Mouse (Mus musculus): Measurements from ENCODE around the gene Plscr1.

GRCm38 (mm10) chr9:92207307-92207706 is 42.2 kb upstream of the Plscr1 start:
- TF ChIP-seq CTCF (IDR thresholded peaks at IDR 0.05; ENCODE audit: borderline replicate concordance, extremely low read depth, insufficient read depth, insufficient read length) (no peak), POLR2A (IDR thresholded peaks at IDR 0.05; ENCODE audit: borderline replicate concordance, extremely low read depth, insufficient read depth, insufficient read length, poor library complexity, severe bottlenecking) (no peak)
